Mouse (Mus musculus): ENCODE measurements around the gene Entpd1.

GRCm38 (mm10) chr19:40684124-40684523 lies 72.0 kb downstream of the Entpd1 start:
- TF ChIP-seq CTCF (IDR thresholded peaks at IDR 0.05; ENCODE audit: control insufficient read depth, insufficient read depth, low read length) (no peak), POLR2A (IDR thresholded peaks at IDR 0.05; ENCODE audit: borderline replicate concordance, control insufficient read depth, low read depth, low read length) (no peak)
